30 mouse cellular contexts compared by ENCODE assay signal in the genomic region with DNA sequence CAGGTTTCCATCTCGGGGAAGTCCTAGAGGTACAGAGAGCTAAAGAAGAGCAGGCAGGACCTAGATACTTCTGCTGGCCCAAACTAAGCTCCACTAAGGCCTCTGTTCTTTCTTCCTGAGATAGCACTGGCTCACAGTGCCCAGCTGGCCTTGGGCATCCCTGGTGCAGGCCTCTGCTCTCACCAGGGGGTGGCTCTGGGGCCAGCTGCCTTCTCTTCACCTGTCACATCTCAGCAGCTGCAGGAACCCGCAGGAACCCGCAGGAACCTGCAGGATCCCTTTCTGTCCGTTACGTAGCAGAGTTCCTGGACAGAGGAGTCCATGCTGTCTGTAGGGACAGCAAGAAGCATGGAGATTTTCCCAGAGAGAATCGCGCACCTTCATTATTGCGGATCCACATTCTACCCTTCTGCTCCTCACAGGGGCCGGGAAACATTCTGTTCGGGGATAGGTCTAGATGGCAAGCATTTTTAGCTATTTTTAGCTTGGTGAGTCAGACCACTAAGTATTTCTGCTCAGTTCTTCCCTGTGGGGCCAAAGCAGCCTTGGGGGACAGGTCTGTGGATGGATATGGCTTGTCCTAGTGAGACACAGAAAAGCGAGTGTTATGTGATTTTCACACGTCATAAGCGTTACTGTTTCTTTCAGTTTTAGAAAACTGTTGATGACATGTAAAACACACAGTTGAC.
DNase-seq lines count a peak whose midpoint lies in the region; ATAC-seq and TF ChIP-seq lines count a peak whose summit lies in the region.
"Had no signal": no experiment of that assay in that cellular context is flagged by ENCODE, and none has a peak within 500 bp of the region (broad histone marks: within the 10 kb centered on the region; RNA-seq: fewer than 3 reads in every experiment).

No protein-coding gene starts in this region.

- no peak for TF ChIP-seq CTCF in C2C12 (IDR thresholded peaks at IDR 0.05; ENCODE audit: control insufficient read depth, insufficient read depth, insufficient read length)

- H3K4me1 ChIP-seq in heart, embryonic 12.5 days (replicated peaks): peaks cover 39% of the 10 kb centered on the region
- H3K4me1 ChIP-seq in heart, embryonic 15.5 days (replicated peaks): peaks cover 36% of the 10 kb centered on the region
- H3K4me1 ChIP-seq in forebrain, embryonic 12.5 days: peaks cover 5% of the 10 kb centered on the region; the same call in 1 of the 2 replicates
- H3K4me1 ChIP-seq: liver, embryonic 13.5 days had no signal

- H3K9me3 ChIP-seq in heart, embryonic 12.5 days (replicated peaks): no peaks in the 10 kb centered on the region
- no peaks in the 10 kb centered on the region for H3K9me3 ChIP-seq in heart, embryonic 15.5 days (replicated peaks)
- H3K9me3 ChIP-seq in forebrain, embryonic 12.5 days: no peaks in the 10 kb centered on the region
- H3K9me3 ChIP-seq: embryonic facial prominence, embryonic 10.5 days; embryonic facial prominence, embryonic 15.5 days; forebrain, embryonic 13.5 days; hindbrain, embryonic 13.5 days; limb, embryonic 10.5 days; limb, embryonic 15.5 days; liver, embryonic 13.5 days had no signal

- 0 out of 2 replicates have a peak, but pooled peaks cover 5% of the 10 kb centered on the region for H3K27me3 ChIP-seq in heart, embryonic 12.5 days (replicated peaks)
- H3K27me3 ChIP-seq in C2C12 (ENCODE audit: control insufficient read depth, insufficient read depth, insufficient read length): peaks cover 3% of the 10 kb centered on the region
- peaks cover 3% of the 10 kb centered on the region; the same call in 1 of the 2 replicates for H3K27me3 ChIP-seq in heart, embryonic 15.5 days
- peaks cover 24% of the 10 kb centered on the region for H3K27me3 ChIP-seq in forebrain, embryonic 12.5 days
- H3K27me3 ChIP-seq: liver, embryonic 13.5 days had no signal

- no peak for ATAC-seq in heart, embryonic 12.5 days (ENCODE audit: insufficient number of reproducible peaks, low FRiP score)
- ATAC-seq in heart, embryonic 15.5 days (replicated peaks; ENCODE audit: insufficient number of reproducible peaks, insufficient read depth, low FRiP score, low read depth): peak; percentile 74; the same call in 1 of the 2 replicates
- ATAC-seq in forebrain, embryonic 12.5 days (ENCODE audit: low FRiP score): no peak
- ATAC-seq: activated CD4-positive, CD25-positive, alpha-beta regulatory T cell, adult 4 months; forebrain, embryonic 13.5 days; intestine, embryonic 16.5 days had no signal

- no peak overlapping the region for H3K9ac ChIP-seq in heart, embryonic 12.5 days
- H3K9ac ChIP-seq in heart, embryonic 15.5 days: no peak overlapping the region
- H3K9ac ChIP-seq in forebrain, embryonic 12.5 days: no peak overlapping the region
- H3K9ac ChIP-seq: embryonic facial prominence, embryonic 15.5 days; forebrain, embryonic 13.5 days; hindbrain, embryonic 13.5 days; limb, embryonic 15.5 days; liver, embryonic 13.5 days had no signal

- 46% methylated on average over 13 of the region's 13 CpGs for WGBS in heart, embryonic 12.5 days
- WGBS in heart, embryonic 15.5 days: 42% methylated on average over 13 of the region's 13 CpGs
- 89% methylated on average over 13 of the region's 13 CpGs for WGBS in forebrain, embryonic 12.5 days

- H3K27ac ChIP-seq in heart, embryonic 12.5 days (ENCODE audit: poor library complexity, severe bottlenecking): peak overlapping the region; percentile 79
- peak overlapping the region; percentile 77 for H3K27ac ChIP-seq in heart, embryonic 15.5 days
- H3K27ac ChIP-seq in forebrain, embryonic 12.5 days: no peak overlapping the region
- H3K27ac ChIP-seq: embryonic facial prominence, embryonic 10.5 days; embryonic facial prominence, embryonic 15.5 days; forebrain, embryonic 13.5 days; hindbrain, embryonic 13.5 days; kidney, postnatal 0 days; limb, embryonic 10.5 days; limb, embryonic 15.5 days; liver, embryonic 13.5 days; stomach, postnatal 0 days had no signal

- no peaks in the 10 kb centered on the region for H3K79me3 ChIP-seq in C2C12 (ENCODE audit: low read depth)

- no peaks in the 10 kb centered on the region for H3K36me3 ChIP-seq in heart, embryonic 12.5 days
- no peaks in the 10 kb centered on the region for H3K36me3 ChIP-seq in C2C12 (ENCODE audit: control insufficient read depth, insufficient read depth)
- no peaks in the 10 kb centered on the region for H3K36me3 ChIP-seq in heart, embryonic 15.5 days
- H3K36me3 ChIP-seq in forebrain, embryonic 12.5 days (replicated peaks): no peaks in the 10 kb centered on the region
- H3K36me3 ChIP-seq: embryonic facial prominence, embryonic 10.5 days; embryonic facial prominence, embryonic 15.5 days; hindbrain, embryonic 13.5 days; limb, embryonic 10.5 days; limb, embryonic 15.5 days; liver, embryonic 13.5 days had no signal

- H3K4me3 ChIP-seq in heart, embryonic 12.5 days: no peak overlapping the region
- no peak overlapping the region for H3K4me3 ChIP-seq in C2C12 (ENCODE audit: insufficient read depth, poor library complexity, severe bottlenecking)
- H3K4me3 ChIP-seq in heart, embryonic 15.5 days: 0 out of 2 replicates have a peak overlapping the region, but pooled peaks have one; percentile 4
- no peak overlapping the region for H3K4me3 ChIP-seq in forebrain, embryonic 12.5 days (replicated peaks)
- H3K4me3 ChIP-seq: embryonic facial prominence, embryonic 10.5 days; embryonic facial prominence, embryonic 15.5 days; forebrain, embryonic 13.5 days; hindbrain, embryonic 13.5 days; limb, embryonic 10.5 days; limb, embryonic 15.5 days; liver, embryonic 13.5 days had no signal

- no peak for DNase-seq in heart, adult 9 months (ENCODE audit: low spot score in 2 of 2)
- DNase-seq in 3T3-L1 (ENCODE audit: low read depth, low spot score): peak; percentile 36
- no peak for DNase-seq in embryo, embryonic 9.5 days (ENCODE audit: extremely low spot score)
- DNase-seq: adrenal gland, adult 2 months; adrenal gland, postnatal 36 days; cerebellum, postnatal 14 days; gastrocnemius, postnatal 14 days; kidney, adult 8-10 months; kidney, postnatal 4 days; liver, embryonic 13.5 days; lung, adult 2 months; lung, postnatal 14 days; midbrain, embryonic 14.5 days; right cerebral cortex, postnatal 4 days; thymus, adult 2 months; thymus, postnatal 4 days had no signal

- H3ac ChIP-seq in C2C12 (ENCODE audit: control insufficient read depth, insufficient read length, low read depth): no peak overlapping the region

- peak overlapping the region; percentile 54 for H3K4me2 ChIP-seq in heart, embryonic 12.5 days
- H3K4me2 ChIP-seq in heart, embryonic 15.5 days: peak overlapping the region; percentile 50
- H3K4me2 ChIP-seq in forebrain, embryonic 12.5 days: no peak overlapping the region
- H3K4me2 ChIP-seq: embryonic facial prominence, embryonic 15.5 days; forebrain, embryonic 13.5 days; hindbrain, embryonic 13.5 days; limb, embryonic 15.5 days; liver, embryonic 13.5 days had no signal

- no peaks in the 10 kb centered on the region for H3K79me2 ChIP-seq in C2C12 (ENCODE audit: control insufficient read depth, insufficient read depth)

TF ChIP-seq in C2C12, 6 proteins besides CTCF, POLR2A, EP300 and RAD21:
- TF ChIP-seq MAX (IDR thresholded peaks at IDR 0.05) (no peak), MYOD1 (IDR thresholded peaks at IDR 0.05; ENCODE audit: control insufficient read depth, insufficient read length, low read depth) (peak; percentile 35), USF1 (IDR thresholded peaks at IDR 0.05; ENCODE audit: low read depth) (no peak)
